Mouse (Mus musculus): ENCODE measurements at regions not wholly inside any gene's neighbourhood (a gene's known extent, or its start where the extent isn't known, plus 50 kb on each side); places are given as distances from the start of the nearest gene placed in this dataset.

DNA sequence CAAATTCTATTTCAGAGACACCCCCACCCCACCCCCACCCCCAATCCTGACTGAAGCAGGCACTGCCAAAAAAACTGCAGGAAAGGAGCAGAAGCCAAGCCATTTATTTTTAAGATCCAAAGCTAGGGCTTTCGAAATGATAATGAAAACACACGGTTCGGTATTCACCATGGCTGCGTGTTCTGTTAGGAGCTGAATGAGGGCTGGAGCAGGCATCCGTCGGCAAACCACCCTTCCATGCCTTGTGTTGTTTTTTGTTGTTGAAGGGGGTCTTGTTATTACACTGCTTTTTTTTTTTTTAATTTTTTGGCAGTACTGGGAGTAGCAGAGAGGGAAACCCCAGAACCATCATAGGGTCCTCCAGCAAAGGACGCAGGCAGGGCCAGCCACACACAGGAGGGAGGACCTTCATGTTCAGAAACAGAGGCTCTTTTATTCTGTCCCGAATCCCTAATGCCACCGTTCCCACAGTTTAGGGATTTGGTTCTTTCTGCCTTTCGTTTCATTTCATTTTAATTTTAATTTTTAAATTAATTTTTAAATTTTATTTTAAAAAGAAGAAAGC lies 54.8 kb upstream of the Ppara start:
- TF ChIP-seq POLR2A (IDR thresholded peaks at IDR 0.05; ENCODE audit: control insufficient read depth, extremely low read depth, insufficient read depth, low read length, poor library complexity), result no peak
- TF ChIP-seq CTCF (IDR thresholded peaks at IDR 0.05; ENCODE audit: borderline replicate concordance, control insufficient read depth, extremely low read depth, insufficient read depth, low read length, poor library complexity), result no peak
